Mouse (Mus musculus) forebrain, embryonic 10.5 days (tissue): ENCODE data around the gene Trmt2a. TPM values are rescaled to one million over a fixed set of nuclear protein-coding genes. Genes with fewer than 3 reads are reported as not detected.

Experiments
- DNase-seq: peaks from one replicate; pipeline ENCODE4 v3.0.0-alpha.2; 2017; ENCODE audit warnings: low spot score; ENCODE audit errors: extremely low spot score
- H3K27ac ChIP-seq: fragments of 300-500 bp; sonication (generic); 2 replicates; pipeline ENCODE4 v1.5.1; 2016; ENCODE audit warnings: mild to moderate bottlenecking
- H3K27me3 ChIP-seq: fragments of 300-500 bp; sonication (generic); 2 replicates; pipeline ENCODE4 v1.6.1; 2016; ENCODE audit warnings: mild to moderate bottlenecking; ENCODE audit not compliant: poor library complexity, severe bottlenecking
- H3K36me3 ChIP-seq: fragments of 300-500 bp; sonication (generic); replicated peaks from 2 replicates; pipeline ENCODE4 v1.6.1; 2016; ENCODE audit warnings: mild to moderate bottlenecking, moderate library complexity
- H3K4me1 ChIP-seq: fragments of 300-500 bp; sonication (generic); 2 replicates; pipeline ENCODE4 v1.6.1; 2016
- H3K4me3 ChIP-seq: fragments of 300-500 bp; sonication (generic); 2 replicates; pipeline ENCODE4 v1.5.1; 2016; ENCODE audit warnings: mild to moderate bottlenecking, moderate library complexity
- H3K9me3 ChIP-seq: fragments of 300-500 bp; sonication (generic); 2 replicates; pipeline ENCODE4 v1.6.1; 2016; ENCODE audit warnings: mild to moderate bottlenecking, moderate library complexity
- WGBS: fragments of 180-500 bp; shearing (Covaris S2); methylation state at CpG from one replicate; pipeline ENCODE4 v1.1.7; 2016; 5-methylcytosine and 5-hydroxymethylcytosine counted together
- polyA plus RNA-seq: library from polyadenylated mRNA; unstranded; fragments of >200 nt; fragmentation: Nextera tagmentation; extraction: Ambion mirVana; gene quantifications from 2 replicates; pipeline ENCODE4 v1.2.1, GENCODE M21; 2016

Trmt2a gene
- polyA plus RNA-seq, 1 experiment from 2014 or later = 139 TPM

DNA sequence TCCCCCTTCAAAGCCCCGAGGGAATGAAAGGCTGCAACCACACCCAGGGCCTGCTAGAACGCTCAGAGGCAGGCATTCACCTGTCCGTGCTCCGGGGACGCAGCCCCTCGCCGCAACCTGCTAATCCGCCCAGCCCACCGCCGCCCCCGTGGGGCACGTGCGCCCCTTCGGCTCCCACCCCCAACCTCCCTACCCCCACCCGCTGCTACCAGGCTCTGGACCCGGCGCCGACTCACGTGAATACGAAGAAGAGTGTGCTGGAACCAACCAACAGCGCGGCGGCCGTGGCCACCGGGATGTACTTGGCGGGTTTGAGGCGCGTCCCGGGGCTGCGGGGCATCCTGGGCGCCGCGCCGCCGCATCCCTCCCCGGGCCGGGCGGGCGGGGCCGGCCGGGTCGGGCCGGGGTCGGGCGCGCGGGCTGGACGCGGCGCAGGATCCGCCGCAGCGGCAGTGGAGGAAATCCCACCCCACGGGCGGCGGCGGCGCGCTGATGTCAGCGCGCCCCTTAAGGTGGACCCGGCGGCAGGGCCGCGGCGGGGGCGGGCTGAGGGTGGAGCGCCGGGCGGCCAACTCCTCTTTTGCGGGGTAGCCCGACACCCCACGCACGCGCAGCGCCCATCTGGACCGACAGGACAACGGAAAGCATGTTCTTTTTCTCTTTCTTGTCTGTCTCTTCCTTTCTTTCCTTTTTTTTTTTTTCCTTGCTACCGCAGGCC, 13.6 kb upstream of the Trmt2a start, which contains the start of gene Zdhhc8:
TSS of gene Zdhhc8 (minus strand) at position 466 of the 718 bp plus-strand sequence.
- WGBS = under 1% methylated on average over 62 of the region's 79 CpGs
- no peaks in the 10 kb centered on the region for H3K27me3 ChIP-seq
- H3K4me3 ChIP-seq = peak within 1 kb of the TSS; percentile 92
- peak; percentile 56 for DNase-seq
- H3K9me3 ChIP-seq = no peaks in the 10 kb centered on the region
- peaks cover 35% of the 10 kb centered on the region for H3K4me1 ChIP-seq
- H3K36me3 ChIP-seq = peaks cover 44% of the 10 kb centered on the region
- H3K27ac ChIP-seq = peak within 1 kb of the TSS; percentile 91

DNA sequence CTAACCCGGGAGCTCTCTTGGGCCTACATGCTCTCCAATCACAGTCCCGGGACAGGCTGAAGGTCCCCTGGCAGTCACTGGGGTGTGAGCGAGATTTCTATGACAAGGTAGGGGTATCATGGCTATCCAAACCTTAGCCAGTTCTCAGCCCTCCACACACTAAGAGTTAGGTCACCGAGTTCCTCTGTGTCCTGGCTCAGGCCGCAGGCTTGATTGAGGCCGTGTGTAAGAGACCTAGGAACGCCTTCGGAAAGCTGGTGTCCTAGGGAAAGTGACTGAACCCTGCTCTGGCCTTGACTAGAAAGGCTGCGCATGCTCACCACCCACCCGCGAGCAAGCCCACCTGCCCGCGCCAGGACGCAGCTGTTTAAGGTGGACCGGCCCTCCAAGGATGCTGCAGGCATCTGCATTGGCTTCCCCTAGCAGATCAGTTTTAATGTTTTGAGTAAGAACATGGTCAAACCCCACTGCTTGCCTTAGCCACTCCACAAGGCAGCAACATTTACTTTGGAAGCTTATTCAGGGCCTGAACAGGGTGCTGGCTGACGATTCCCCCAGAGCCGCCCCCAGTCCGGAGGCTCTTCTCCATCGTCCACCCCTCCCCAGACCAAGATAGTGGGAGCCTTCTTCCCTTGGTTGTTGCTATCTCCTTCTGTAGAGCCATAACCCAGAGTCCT, 13.0 kb upstream of the Trmt2a start:
- WGBS = 6% methylated on average over 19 of the region's 19 CpGs
- DNase-seq = peak; percentile 67
- Histone ChIP-seq H3K4me1 (peaks cover 35% of the 10 kb centered on the region), H3K9me3 (no peaks in the 10 kb centered on the region), H3K27ac (peak overlapping the region; percentile 91), H3K4me3 (peak overlapping the region; percentile 92), H3K36me3 (peaks cover 48% of the 10 kb centered on the region), H3K27me3 (no peaks in the 10 kb centered on the region)

DNA sequence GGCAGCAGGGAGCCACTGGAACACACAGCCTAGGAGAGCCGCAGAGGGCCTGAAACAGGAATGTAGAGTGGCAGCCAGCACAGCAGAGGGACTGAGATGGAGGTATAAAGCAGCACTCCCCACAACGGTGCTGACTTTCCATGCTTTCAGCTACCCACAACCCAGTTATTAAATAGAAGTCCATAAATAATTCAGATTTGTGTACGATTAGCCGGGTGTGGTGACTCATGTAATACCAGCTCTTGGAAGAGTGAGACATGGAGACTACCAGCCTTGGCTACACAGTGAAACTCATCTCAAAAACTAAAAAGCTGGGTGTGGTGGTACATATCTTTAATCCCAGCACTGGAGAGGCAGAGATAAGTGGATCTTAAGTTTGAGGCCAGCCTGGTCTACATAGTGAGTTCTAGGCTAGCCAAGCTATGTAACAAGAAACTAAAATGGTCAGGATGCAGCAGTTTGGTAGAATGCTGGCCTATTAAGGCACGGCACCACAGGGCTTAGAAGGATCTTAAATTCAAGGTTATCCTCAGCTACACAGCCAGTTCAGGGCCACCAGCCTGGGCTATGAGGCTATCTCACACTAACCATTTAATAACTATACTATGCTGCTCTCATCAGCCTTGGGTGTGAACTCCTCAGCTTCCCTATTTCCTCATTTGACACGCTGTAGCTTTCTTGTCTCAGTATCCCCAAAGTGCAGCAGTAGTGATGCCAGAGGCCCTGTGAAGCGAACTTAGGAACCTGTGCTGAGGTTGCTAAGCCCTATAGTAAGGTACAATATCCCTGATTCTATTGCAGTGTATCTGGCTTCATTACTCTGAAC, 11.6 kb upstream of the Trmt2a start:
- H3K4me3 ChIP-seq = peak overlapping the region; percentile 92; the same call in 1 of the 2 replicates
- H3K9me3 ChIP-seq = no peaks in the 10 kb centered on the region
- no peak for DNase-seq
- peaks cover 58% of the 10 kb centered on the region for H3K36me3 ChIP-seq
- WGBS = 72% methylated on average over 7 of the region's 7 CpGs
- H3K27ac ChIP-seq = no peak overlapping the region
- no peaks in the 10 kb centered on the region for H3K27me3 ChIP-seq
- peaks cover 35% of the 10 kb centered on the region for H3K4me1 ChIP-seq

DNA sequence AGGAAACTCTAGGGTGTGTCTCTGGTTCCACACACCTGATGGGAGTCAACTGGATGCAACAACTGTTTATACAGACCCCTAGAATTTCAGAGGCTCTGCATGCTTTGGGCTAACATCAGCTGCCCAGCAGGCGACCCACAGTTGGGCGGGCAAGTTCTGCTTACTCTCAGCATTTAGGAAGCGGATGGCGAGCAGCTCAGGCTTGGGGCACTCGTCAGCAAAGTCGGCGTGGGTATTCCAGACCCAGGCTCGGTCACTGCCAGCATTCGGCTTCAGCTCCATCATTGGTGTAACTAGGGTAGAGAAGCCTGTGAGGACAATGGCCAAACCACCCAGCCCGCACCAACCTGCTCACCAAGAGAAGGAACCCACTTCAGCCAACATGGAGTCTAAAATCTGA, 6.9 kb upstream of the Trmt2a start:
- WGBS = 95% methylated on average over 10 of the region's 10 CpGs
- no peaks in the 10 kb centered on the region for H3K27me3 ChIP-seq
- H3K36me3 ChIP-seq = peaks cover 97% of the 10 kb centered on the region
- H3K9me3 ChIP-seq = no peaks in the 10 kb centered on the region
- no peak for DNase-seq
- no peak overlapping the region for H3K4me3 ChIP-seq
- no peak overlapping the region for H3K27ac ChIP-seq
- peaks cover 14% of the 10 kb centered on the region for H3K4me1 ChIP-seq

DNA sequence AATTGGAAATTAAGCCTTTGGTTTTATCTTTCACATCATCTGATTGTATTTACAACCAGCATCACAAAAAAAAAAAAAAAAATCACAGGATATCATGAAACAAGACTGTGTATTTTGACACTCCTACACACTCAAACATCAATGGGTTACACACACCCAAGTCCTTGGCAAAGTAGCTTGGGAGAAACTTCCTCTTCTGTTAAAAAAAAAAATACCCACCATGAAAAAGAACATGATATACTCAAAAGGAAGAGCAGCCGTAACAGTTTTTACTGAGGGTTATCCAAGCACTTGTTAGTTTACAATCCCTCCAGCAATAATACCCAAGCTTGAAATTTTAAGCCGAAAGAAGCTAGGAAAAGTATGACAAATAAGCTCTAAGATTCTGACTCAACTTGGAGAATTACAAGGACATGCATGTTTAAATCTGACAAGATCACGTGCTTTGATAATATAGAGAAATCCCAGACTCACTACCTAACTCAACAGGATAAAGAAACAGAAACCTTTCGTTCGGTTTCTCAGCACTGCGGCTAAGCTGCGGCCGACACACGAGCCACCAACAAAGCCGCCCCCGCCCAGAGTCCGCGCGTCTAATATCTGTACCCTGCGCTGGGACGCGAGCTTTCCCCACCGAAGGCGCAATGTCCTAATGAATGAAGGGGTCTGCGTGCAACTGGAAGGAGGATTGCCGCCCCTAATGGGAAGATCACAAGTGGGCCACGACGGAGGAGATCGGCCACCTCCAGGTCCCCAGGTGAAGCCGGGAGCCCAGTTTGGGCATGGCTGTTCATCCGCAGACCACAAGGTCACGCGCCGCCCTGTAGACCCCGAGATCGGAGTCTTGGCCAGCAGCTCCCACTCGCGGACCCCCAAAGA, 719 bp upstream of the Trmt2a start:
- peak overlapping the region; percentile 93 for H3K4me3 ChIP-seq
- peak overlapping the region; percentile 99 for H3K27ac ChIP-seq
- WGBS = 1% methylated on average over 33 of the region's 33 CpGs
- H3K36me3 ChIP-seq = peaks cover 76% of the 10 kb centered on the region
- no peaks in the 10 kb centered on the region for H3K27me3 ChIP-seq
- no peaks in the 10 kb centered on the region for H3K9me3 ChIP-seq
- no peak for DNase-seq
- H3K4me1 ChIP-seq = peaks cover 49% of the 10 kb centered on the region

- Histone ChIP-seq H3K9me3 (no peaks in the 10 kb centered on the region), H3K27ac (peak overlapping the region; percentile 99), H3K27me3 (no peaks in the 10 kb centered on the region), H3K4me3 (peak overlapping the region; percentile 93), H3K4me1 (peaks cover 49% of the 10 kb centered on the region), H3K36me3 (peaks cover 76% of the 10 kb centered on the region)
- 13% methylated on average over 27 of the region's 27 CpGs for WGBS
- peak; percentile 57 for DNase-seq
Observed at GRCm38 (mm10) chr16:18249364-18249967, 987 bp downstream of the Trmt2a start.

DNA sequence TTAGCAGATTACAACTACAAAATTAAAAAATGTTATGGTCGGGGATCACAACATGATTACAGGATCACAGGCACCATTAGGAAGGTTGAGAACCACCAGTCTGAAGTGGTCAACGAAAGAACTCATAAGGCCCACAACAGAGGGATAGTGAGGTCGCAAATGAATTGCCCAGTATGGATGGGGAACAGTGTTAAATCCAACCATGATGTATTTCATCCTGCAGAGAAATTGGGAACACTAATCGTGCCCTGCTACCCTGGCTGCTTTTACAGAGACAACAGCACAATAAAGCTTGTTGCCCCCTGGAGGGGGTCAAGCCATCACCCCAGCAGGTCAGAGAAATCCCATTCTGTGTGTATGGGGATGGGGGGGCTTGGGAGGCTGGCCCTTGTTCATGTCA, 1.8 kb downstream of the Trmt2a start:
- WGBS = 66% methylated on average over 4 of the region's 4 CpGs
- peak overlapping the region; percentile 93 for H3K4me3 ChIP-seq
- peak overlapping the region; percentile 99 for H3K27ac ChIP-seq
- peaks cover 76% of the 10 kb centered on the region for H3K36me3 ChIP-seq
- no peaks in the 10 kb centered on the region for H3K9me3 ChIP-seq
- no peaks in the 10 kb centered on the region for H3K27me3 ChIP-seq
- H3K4me1 ChIP-seq = peaks cover 49% of the 10 kb centered on the region
- DNase-seq = no peak

GRCm38 (mm10) chr16:18250828-18251790, 2.6 kb downstream of the Trmt2a start:
- Histone ChIP-seq H3K4me3 (peak overlapping the region; percentile 93), H3K9me3 (no peaks in the 10 kb centered on the region), H3K27me3 (no peaks in the 10 kb centered on the region), H3K27ac (peak overlapping the region; percentile 99; the same call in 1 of the 2 replicates), H3K4me1 (peaks cover 41% of the 10 kb centered on the region), H3K36me3 (peaks cover 76% of the 10 kb centered on the region)
- 79% methylated on average over 10 of the region's 10 CpGs for WGBS
- no peak for DNase-seq

DNA sequence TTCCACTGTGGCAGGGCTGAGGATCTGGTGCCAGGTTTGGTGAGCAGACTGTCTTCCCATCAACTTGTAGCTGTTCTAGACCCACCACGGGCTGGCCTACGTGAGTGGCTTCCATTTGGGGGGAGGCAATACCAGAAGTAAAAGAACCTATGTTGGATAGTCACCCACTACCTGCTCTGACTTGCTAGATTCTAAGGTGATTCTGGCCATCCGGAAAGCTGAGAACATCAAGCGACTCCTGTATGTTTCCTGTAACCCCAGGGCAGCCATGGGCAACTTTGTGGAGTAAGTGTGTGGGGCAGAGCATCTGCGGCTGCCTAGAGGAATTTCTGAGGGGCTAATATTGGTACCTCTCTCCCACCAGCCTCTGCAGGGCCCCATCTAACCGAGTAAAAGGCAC, 4.3 kb downstream of the Trmt2a start:
- Histone ChIP-seq H3K9me3 (no peaks in the 10 kb centered on the region), H3K27me3 (no peaks in the 10 kb centered on the region), H3K36me3 (peaks cover 80% of the 10 kb centered on the region), H3K27ac (no peak overlapping the region), H3K4me1 (peaks cover 29% of the 10 kb centered on the region), H3K4me3 (no peak overlapping the region)
- DNase-seq = no peak
- WGBS = 89% methylated on average over 6 of the region's 6 CpGs

DNA sequence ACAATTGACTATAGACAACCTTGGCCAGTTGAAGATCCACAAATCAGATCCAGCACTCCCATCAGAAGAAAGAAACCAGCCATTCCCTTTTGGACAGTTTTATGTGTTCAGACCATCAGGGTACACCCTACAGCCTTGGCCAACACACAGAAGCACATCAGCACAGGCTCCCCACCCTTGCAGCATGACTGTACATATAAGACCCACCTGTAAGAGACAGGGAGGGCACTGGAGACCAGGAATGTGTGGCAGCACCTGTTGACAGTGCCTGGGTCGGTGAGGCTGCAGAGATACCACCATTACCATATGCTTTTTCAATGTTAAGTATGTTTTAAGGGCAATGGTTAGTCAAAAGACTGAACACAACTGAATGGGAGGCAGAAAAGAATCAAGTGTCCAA, 5.4 kb downstream of the Trmt2a start:
- Histone ChIP-seq H3K4me3 (no peak overlapping the region), H3K9me3 (no peaks in the 10 kb centered on the region), H3K36me3 (peaks cover 90% of the 10 kb centered on the region), H3K27me3 (no peaks in the 10 kb centered on the region), H3K4me1 (peaks cover 29% of the 10 kb centered on the region), H3K27ac (no peak overlapping the region)
- 91% methylated on average over 1 of the region's 1 CpGs for WGBS
- no peak for DNase-seq

- Histone ChIP-seq H3K27me3 (no peaks in the 10 kb centered on the region), H3K9me3 (no peaks in the 10 kb centered on the region), H3K27ac (no peak within 1 kb of the TSS), H3K4me1 (no peaks in the 10 kb centered on the region), H3K36me3 (peaks cover 98% of the 10 kb centered on the region), H3K4me3 (no peak within 1 kb of the TSS)
- no peak for DNase-seq
- 98% methylated on average over 2 of the region's 2 CpGs for WGBS
Observed at GRCm38 (mm10) chr16:18258221-18258620, 9.7 kb downstream of the Trmt2a start, which contains the start of gene Gm49776. Gm49776 (minus strand) TSS chr16:18258321.
